Mouse (Mus musculus) forebrain, postnatal 0 days (tissue): ENCODE results near the gene Polh. TPM values are rescaled to one million over a fixed set of nuclear protein-coding genes. Genes with fewer than 3 reads are reported as not detected.

Source experiments
- ATAC-seq: fragments of 200-750 bp; cut with Nextera tagmentation; 2 replicates; pipeline ENCODE4 v1.8.0; 2017; ENCODE audit warnings: mild to moderate bottlenecking, moderate library complexity
- DNase-seq: peaks from one replicate; pipeline ENCODE4 v3.0.0-alpha.2; 2015
- H3K27ac ChIP-seq: fragments of 300-500 bp; sonication (generic); 2 replicates; pipeline ENCODE4 v1.5.1; 2014; ENCODE audit warnings: low read depth, mild to moderate bottlenecking, antibody characterized with exemption, low read length, moderate library complexity, mixed read lengths
- H3K27me3 ChIP-seq: fragments of 300-500 bp; sonication (generic); 2 replicates; pipeline ENCODE4 v1.6.1; 2014; ENCODE audit warnings: mild to moderate bottlenecking, low read length, mixed read lengths; ENCODE audit not compliant: insufficient read depth
- H3K36me3 ChIP-seq: fragments of 300-500 bp; sonication (generic); 2 replicates; pipeline ENCODE4 v1.6.1; 2014; ENCODE audit warnings: mild to moderate bottlenecking, moderate library complexity; ENCODE audit not compliant: insufficient read depth
- H3K4me1 ChIP-seq: fragments of 300-500 bp; sonication (generic); 2 replicates; pipeline ENCODE4 v1.6.1; 2014; ENCODE audit warnings: antibody characterized with exemption; ENCODE audit not compliant: insufficient read depth
- H3K4me2 ChIP-seq: fragments of 300-500 bp; sonication (generic); 2 replicates; pipeline ENCODE4 v1.6.1; 2014; ENCODE audit warnings: low read depth, mild to moderate bottlenecking, moderate library complexity
- H3K4me3 ChIP-seq: fragments of 300-500 bp; sonication (generic); 2 replicates; pipeline ENCODE4 v1.5.1; 2014; ENCODE audit warnings: low read depth, low read length, mixed read lengths
- H3K9ac ChIP-seq: fragments of 300-500 bp; sonication (generic); 2 replicates; pipeline ENCODE4 v1.6.1; 2014; ENCODE audit warnings: mild to moderate bottlenecking
- H3K9me3 ChIP-seq: fragments of 300-500 bp; sonication (generic); 2 replicates; pipeline ENCODE4 v1.6.1; 2016; ENCODE audit warnings: low read length
- CTCF ChIP-seq: sonication (generic); IDR thresholded peaks from 2 replicates; pipeline ENCODE4 v1.5.1; 2016; ENCODE audit warnings: antibody characterized with exemption, control low read depth, low read depth
- WGBS: fragments of 180-500 bp; shearing (Covaris S2); extraction: QIAGEN DNeasy Blood & Tissue Kit; methylation state at CpG from one replicate; pipeline ENCODE4 v1.1.7; 2014; 5-methylcytosine and 5-hydroxymethylcytosine counted together
- microRNA counts: library from miRNA; unstranded; fragments of <30 nt; microRNA quantifications from one replicate; lab custom pipeline; 2015
- microRNA-seq, 2 experiments: library from miRNA; unstranded; fragments of <30 nt; microRNA quantifications; one replicate each; pipeline ENCODE4; 2016
- polyA plus RNA-seq: library from polyadenylated mRNA; unstranded; fragments of >200 nt; fragmentation: Nextera tagmentation; extraction: Ambion mirVana; gene quantifications from 2 replicates; pipeline ENCODE4 v1.2.1, GENCODE M21; 2015
- total RNA-seq: library from RNA; depleted of rRNA; stranded (reverse); fragments of >200 nt; gene quantifications from 2 replicates; pipeline ENCODE4 v1.2.3, GENCODE M21; 2014; rRNA removed

Gene Polh
- total and polyA plus RNA-seq, 2 experiments from 2014 or later: 4.7 to 11.7 TPM

- TF ChIP-seq CTCF: no peak
- H3K9me3 ChIP-seq: no peaks in the 10 kb centered on the region
- no peaks in the 10 kb centered on the region for H3K27me3 ChIP-seq
- H3K27ac ChIP-seq: no peak overlapping the region
- H3K4me3 ChIP-seq: no peak overlapping the region
- DNase-seq (no peak), ATAC-seq (no peak)
- H3K4me2 ChIP-seq: no peak overlapping the region
- H3K9ac ChIP-seq: no peak overlapping the region
- H3K4me1 ChIP-seq: no peaks in the 10 kb centered on the region
- H3K36me3 ChIP-seq: peaks cover 82% of the 10 kb centered on the region
- WGBS: 92% methylated on average over 12 of the region's 12 CpGs
Observed at GRCm38 (mm10) chr17:46123953-46124700, 78.3 kb downstream of the Polh start.

GRCm38 (mm10) chr17:46123285-46123684 is 79.2 kb downstream of the Polh start:
- WGBS: 90% methylated on average over 4 of the region's 4 CpGs
- Histone ChIP-seq H3K27ac (no peak overlapping the region), H3K9me3 (no peaks in the 10 kb centered on the region), H3K4me3 (no peak overlapping the region), H3K4me1 (no peaks in the 10 kb centered on the region), H3K4me2 (no peak overlapping the region), H3K9ac (no peak overlapping the region), H3K36me3 (peaks cover 82% of the 10 kb centered on the region), H3K27me3 (no peaks in the 10 kb centered on the region)
- no peak for DNase-seq
- no peak for ATAC-seq
- no peak for TF ChIP-seq CTCF

GRCm38 (mm10) chr17:46122791-46123190 is 79.7 kb downstream of the Polh start:
- DNase-seq (no peak), ATAC-seq (no peak)
- no peaks in the 10 kb centered on the region for H3K9me3 ChIP-seq
- WGBS: 98% methylated on average over 4 of the region's 4 CpGs
- no peak overlapping the region for H3K27ac ChIP-seq
- TF ChIP-seq CTCF: no peak
- H3K4me1 ChIP-seq: no peaks in the 10 kb centered on the region
- H3K36me3 ChIP-seq: peaks cover 82% of the 10 kb centered on the region
- no peaks in the 10 kb centered on the region for H3K27me3 ChIP-seq
- no peak overlapping the region for H3K4me3 ChIP-seq
- H3K9ac ChIP-seq: no peak overlapping the region
- H3K4me2 ChIP-seq: no peak overlapping the region

MicroRNAs within 50 kb of the gene (microRNA counts, 519-probe panel; counts per million panel counts)
- microRNA mmu-miR-693-3p (lab: Ali Mortazavi, UCI) (not detected), microRNA mmu-miR-693-5p (lab: Ali Mortazavi, UCI) (not detected)

Small RNA genes lying within 50 kb of the gene (microRNA-seq; reads per million reads assigned to microRNA genes)
- gene Mir693: 0 to 0.12 reads per million in 2 experiments

Other genes starting within 250 kb of the Polh start
- gene Vegfa, start 170.3 kb downstream of the Polh start, total RNA-seq: 70.7 and 96.5 TPM in 2 replicates
- 2.0 and 2.3 TPM in 2 replicates for gene Vegfa, start 170.3 kb downstream of the Polh start, polyA plus RNA-seq
- 72.9 and 79.4 TPM in 2 replicates for gene Mrps18a, start 91.7 kb downstream of the Polh start, total RNA-seq
- gene Mrps18a, start 91.7 kb downstream of the Polh start, polyA plus RNA-seq: 171 and 176 TPM in 2 replicates
- gene Rsph9, start 58.4 kb downstream of the Polh start, total RNA-seq: 63.7 and 94.6 TPM in 2 replicates
- 87.0 and 101 TPM in 2 replicates for gene Rsph9, start 58.4 kb downstream of the Polh start, polyA plus RNA-seq
- gene Mad2l1bp, start 49.1 kb downstream of the Polh start, total RNA-seq: 11.6 and 14.1 TPM in 2 replicates
- gene Mad2l1bp, start 49.1 kb downstream of the Polh start, polyA plus RNA-seq: 21.7 and 24.6 TPM in 2 replicates
- gene Gtpbp2, start 41.6 kb downstream of the Polh start, total RNA-seq: 79.0 and 91.8 TPM in 2 replicates
- 14.8 and 19.8 TPM in 2 replicates for gene Gtpbp2, start 41.6 kb downstream of the Polh start, polyA plus RNA-seq
- 52.6 and 61.5 TPM in 2 replicates for gene Xpo5, start 137 bp upstream of the Polh start, total RNA-seq
- 18.1 and 23.2 TPM in 2 replicates for gene Xpo5, start 137 bp upstream of the Polh start, polyA plus RNA-seq
- 51.1 and 82.9 TPM in 2 replicates for gene Polr1c, start 45.4 kb upstream of the Polh start, total RNA-seq
- gene Polr1c, start 45.4 kb upstream of the Polh start, polyA plus RNA-seq: 57.6 and 59.6 TPM in 2 replicates
- 15.8 and 16.1 TPM in 2 replicates for gene Yipf3, start 45.4 kb upstream of the Polh start, total RNA-seq
- gene Yipf3, start 45.4 kb upstream of the Polh start, polyA plus RNA-seq: 64.8 and 74.2 TPM in 2 replicates
- gene Lrrc73, start 50.9 kb upstream of the Polh start, total RNA-seq: 51.5 and 56.6 TPM in 2 replicates
- 36.1 and 37.2 TPM in 2 replicates for gene Lrrc73, start 50.9 kb upstream of the Polh start, polyA plus RNA-seq
- gene Tjap1, start 80.4 kb upstream of the Polh start, total RNA-seq: 25.6 and 36.9 TPM in 2 replicates
- 15.8 and 17.6 TPM in 2 replicates for gene Tjap1, start 80.4 kb upstream of the Polh start, polyA plus RNA-seq
- 49.9 and 61.3 TPM in 2 replicates for gene Dlk2, start 94.8 kb upstream of the Polh start, total RNA-seq
- gene Dlk2, start 94.8 kb upstream of the Polh start, polyA plus RNA-seq: 16.3 and 16.8 TPM in 2 replicates
- 6.5 and 8.3 TPM in 2 replicates for gene Abcc10, start 125.7 kb upstream of the Polh start, total RNA-seq
- gene Abcc10, start 125.7 kb upstream of the Polh start, polyA plus RNA-seq: 3.7 and 5.0 TPM in 2 replicates
- gene Zfp318, start 181.1 kb upstream of the Polh start, total RNA-seq: 26.1 and 28.3 TPM in 2 replicates
- gene Zfp318, start 181.1 kb upstream of the Polh start, polyA plus RNA-seq: 11.2 and 17.6 TPM in 2 replicates
- 0.52 and 1.1 TPM in 2 replicates for gene Crip3, start 226.3 kb upstream of the Polh start, total RNA-seq
- gene Crip3, start 226.3 kb upstream of the Polh start, polyA plus RNA-seq: 2.8 and 4.3 TPM in 2 replicates
- gene Slc22a7, start 235.8 kb upstream of the Polh start, total RNA-seq: 0.24 TPM in 1 of 2 replicates, not detected in the other
- 0.11 and 0.13 TPM in 2 replicates for gene Slc22a7, start 235.8 kb upstream of the Polh start, polyA plus RNA-seq